Mouse (Mus musculus): ENCODE measurements around the gene Hoxd4. TPM values are rescaled to one million over a fixed set of nuclear protein-coding genes. Genes with fewer than 3 reads are reported as not detected.

The Hoxd4 gene
- polyA plus RNA-seq, 1 experiment, result 2.9 TPM

DNA sequence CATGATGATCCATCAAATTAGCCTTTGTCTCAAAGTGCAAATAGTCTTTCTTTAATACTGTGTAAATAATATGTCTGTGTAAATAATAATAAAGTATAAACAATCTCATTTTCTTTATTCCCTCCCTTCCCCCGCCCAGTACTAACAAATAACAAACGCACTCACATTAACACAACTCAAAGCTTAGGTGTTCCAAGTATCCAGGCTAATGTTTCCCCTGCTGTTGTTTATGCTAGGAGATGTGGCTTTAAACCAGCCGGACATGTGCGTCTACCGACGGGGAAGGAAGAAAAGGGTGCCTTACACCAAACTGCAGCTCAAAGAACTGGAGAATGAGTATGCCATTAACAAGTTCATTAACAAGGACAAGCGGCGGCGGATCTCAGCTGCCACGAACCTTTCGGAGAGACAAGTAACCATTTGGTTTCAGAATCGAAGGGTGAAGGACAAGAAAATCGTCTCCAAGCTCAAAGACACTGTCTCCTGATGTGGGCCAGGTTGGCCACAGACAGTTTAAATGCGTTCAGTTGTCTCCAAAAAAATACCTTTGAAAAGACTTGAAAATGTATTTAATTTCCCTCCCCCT lies 42.0 kb upstream of the Hoxd4 start:
- Histone ChIP-seq H3K27ac (ENCODE audit: control insufficient read depth, insufficient read depth, low read depth, low read length, poor library complexity) (no peak overlapping the region), H3K4me3 (replicated peaks; ENCODE audit: control insufficient read depth, low read depth, low read length) (no peak overlapping the region), H3K4me1 (ENCODE audit: control insufficient read depth, insufficient read depth, low read length) (no peaks in the 10 kb centered on the region)
- WGBS, result 5% methylated on average over 14 of the region's 14 CpGs
- TF ChIP-seq CTCF (IDR thresholded peaks at IDR 0.05; ENCODE audit: control insufficient read depth, insufficient read depth, low read length) (no peak), POLR2A (IDR thresholded peaks at IDR 0.05; ENCODE audit: borderline replicate concordance, control insufficient read depth, low read depth, low read length) (no peak)

- no peaks in the 10 kb centered on the region for H3K4me1 ChIP-seq (ENCODE audit: control insufficient read depth, insufficient read depth, low read length)
- 17% methylated on average over 3 of the region's 3 CpGs for WGBS
- no peak overlapping the region for H3K27ac ChIP-seq (ENCODE audit: control insufficient read depth, insufficient read depth, low read depth, low read length, poor library complexity)
- H3K4me3 ChIP-seq (replicated peaks; ENCODE audit: control insufficient read depth, low read depth, low read length), result no peak overlapping the region
- no peak for TF ChIP-seq POLR2A (IDR thresholded peaks at IDR 0.05; ENCODE audit: borderline replicate concordance, control insufficient read depth, low read depth, low read length)
- TF ChIP-seq CTCF (IDR thresholded peaks at IDR 0.05; ENCODE audit: control insufficient read depth, insufficient read depth, low read length), result no peak
Measured at GRCm38 (mm10) chr2:74670632-74671188, 41.0 kb upstream of the Hoxd4 start.

GRCm38 (mm10) chr2:74671847-74672246 lies 39.9 kb upstream of the Hoxd4 start:
- H3K4me3 ChIP-seq (replicated peaks; ENCODE audit: control insufficient read depth, low read depth, low read length), result no peak overlapping the region
- TF ChIP-seq CTCF (IDR thresholded peaks at IDR 0.05; ENCODE audit: control insufficient read depth, insufficient read depth, low read length) (no peak), POLR2A (IDR thresholded peaks at IDR 0.05; ENCODE audit: borderline replicate concordance, control insufficient read depth, low read depth, low read length) (no peak)
- no peaks in the 10 kb centered on the region for H3K4me1 ChIP-seq (ENCODE audit: control insufficient read depth, insufficient read depth, low read length)
- H3K27ac ChIP-seq (ENCODE audit: control insufficient read depth, insufficient read depth, low read depth, low read length, poor library complexity), result no peak overlapping the region
- 11% methylated on average over 5 of the region's 5 CpGs for WGBS

DNA sequence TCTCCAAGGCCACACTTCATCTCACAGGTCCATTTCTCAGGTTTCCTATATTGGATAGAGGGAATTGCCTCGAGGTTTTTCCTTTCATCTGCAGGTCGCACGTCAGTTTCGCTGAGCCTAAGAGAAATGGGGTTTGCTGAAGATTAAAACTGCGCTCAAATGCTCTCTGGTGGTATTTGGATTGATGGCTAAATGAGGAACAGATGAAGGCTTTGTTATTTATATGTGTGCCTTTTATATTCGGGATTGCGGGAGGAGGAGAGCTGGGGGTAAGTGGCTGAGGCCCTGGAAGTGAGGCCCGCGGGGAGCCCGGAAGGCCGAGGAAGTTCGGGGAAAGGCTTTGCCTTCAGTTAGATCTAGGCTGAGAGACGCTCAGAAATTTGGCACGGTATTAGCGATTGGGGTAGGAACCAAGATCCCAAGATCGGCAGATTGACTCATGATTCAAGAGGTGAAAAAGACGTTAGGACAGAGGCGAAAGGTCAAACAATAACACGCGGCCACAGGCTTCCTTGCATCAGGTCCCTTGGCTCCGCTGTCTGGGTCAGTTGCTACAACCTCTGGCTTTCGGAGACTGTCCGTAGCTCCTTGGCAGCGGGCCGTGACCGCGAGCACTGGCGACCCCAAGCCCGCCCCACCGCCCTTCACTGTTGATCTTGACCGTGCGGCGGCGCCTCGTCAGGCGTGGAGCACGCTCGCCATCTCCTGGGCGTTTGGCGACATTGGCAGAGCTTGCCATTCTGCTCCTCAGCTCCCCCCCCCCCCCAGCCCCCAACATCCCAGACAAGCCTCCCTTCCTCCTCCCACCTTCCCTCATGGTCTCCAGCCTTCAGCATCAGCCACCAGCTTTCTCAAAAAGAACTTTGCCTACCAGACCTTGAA lies 39.0 kb upstream of the Hoxd4 start:
- Histone ChIP-seq H3K27ac (ENCODE audit: control insufficient read depth, insufficient read depth, low read depth, low read length, poor library complexity) (no peak overlapping the region), H3K4me3 (replicated peaks; ENCODE audit: control insufficient read depth, low read depth, low read length) (peak overlapping the region; percentile 30), H3K4me1 (ENCODE audit: control insufficient read depth, insufficient read depth, low read length) (no peaks in the 10 kb centered on the region)
- TF ChIP-seq CTCF (IDR thresholded peaks at IDR 0.05; ENCODE audit: control insufficient read depth, insufficient read depth, low read length), result peak; percentile 74
- no peak for TF ChIP-seq POLR2A (IDR thresholded peaks at IDR 0.05; ENCODE audit: borderline replicate concordance, control insufficient read depth, low read depth, low read length)
- WGBS, result 3% methylated on average over 40 of the region's 40 CpGs

- no peaks in the 10 kb centered on the region for H3K4me1 ChIP-seq (ENCODE audit: control insufficient read depth, insufficient read depth, low read length)
- H3K4me3 ChIP-seq (replicated peaks; ENCODE audit: control insufficient read depth, low read depth, low read length), result no peak overlapping the region
- TF ChIP-seq POLR2A (IDR thresholded peaks at IDR 0.05; ENCODE audit: borderline replicate concordance, control insufficient read depth, low read depth, low read length), result no peak
- no peak for TF ChIP-seq CTCF (IDR thresholded peaks at IDR 0.05; ENCODE audit: control insufficient read depth, insufficient read depth, low read length)
- WGBS, result 7% methylated on average over 24 of the region's 24 CpGs
- H3K27ac ChIP-seq (ENCODE audit: control insufficient read depth, insufficient read depth, low read depth, low read length, poor library complexity), result no peak overlapping the region
Measured at GRCm38 (mm10) chr2:74673835-74674425, 37.8 kb upstream of the Hoxd4 start.

DNA sequence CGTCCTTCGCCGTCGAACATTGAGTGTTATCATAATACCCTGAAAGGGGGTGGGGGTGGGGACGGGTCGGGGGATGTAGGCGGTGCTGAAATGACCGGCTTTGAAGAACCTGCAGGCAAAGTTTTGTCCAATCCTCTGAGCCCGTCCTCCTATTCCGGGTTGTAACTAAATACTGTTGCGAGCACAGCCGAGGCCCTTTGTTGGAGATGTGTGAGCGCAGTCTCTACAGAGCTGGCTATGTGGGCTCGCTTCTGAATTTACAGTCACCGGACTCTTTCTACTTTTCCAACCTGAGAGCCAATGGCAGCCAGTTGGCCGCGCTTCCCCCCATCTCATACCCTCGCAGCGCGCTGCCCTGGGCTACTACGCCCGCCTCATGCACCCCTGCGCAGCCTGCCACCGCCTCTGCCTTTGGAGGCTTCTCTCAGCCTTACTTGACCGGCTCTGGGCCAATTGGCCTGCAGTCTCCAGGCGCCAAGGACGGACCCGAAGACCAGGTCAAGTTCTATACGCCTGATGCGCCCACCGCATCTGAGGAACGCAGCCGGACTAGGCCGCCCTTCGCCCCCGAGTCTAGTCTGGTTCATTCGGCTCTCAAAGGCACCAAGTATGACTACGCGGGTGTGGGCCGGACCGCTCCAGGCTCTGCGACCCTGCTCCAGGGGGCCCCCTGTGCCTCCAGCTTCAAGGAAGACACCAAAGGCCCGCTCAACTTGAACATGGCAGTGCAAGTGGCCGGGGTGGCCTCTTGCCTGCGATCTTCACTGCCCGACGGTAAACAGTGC lies 36.7 kb upstream of the Hoxd4 start, which contains the start of gene Hoxd12:
TSS of gene Hoxd12 (plus strand) at position 133 of the 785 bp plus-strand sequence.
- no peak within 1 kb of the TSS for H3K27ac ChIP-seq (ENCODE audit: control insufficient read depth, insufficient read depth, low read depth, low read length, poor library complexity)
- WGBS, result 10% methylated on average over 47 of the region's 47 CpGs
- H3K4me3 ChIP-seq (replicated peaks; ENCODE audit: control insufficient read depth, low read depth, low read length), result no peak within 1 kb of the TSS
- TF ChIP-seq CTCF (IDR thresholded peaks at IDR 0.05; ENCODE audit: control insufficient read depth, insufficient read depth, low read length), result no peak
- no peak for TF ChIP-seq POLR2A (IDR thresholded peaks at IDR 0.05; ENCODE audit: borderline replicate concordance, control insufficient read depth, low read depth, low read length)
- H3K4me1 ChIP-seq (ENCODE audit: control insufficient read depth, insufficient read depth, low read length), result no peaks in the 10 kb centered on the region

DNA sequence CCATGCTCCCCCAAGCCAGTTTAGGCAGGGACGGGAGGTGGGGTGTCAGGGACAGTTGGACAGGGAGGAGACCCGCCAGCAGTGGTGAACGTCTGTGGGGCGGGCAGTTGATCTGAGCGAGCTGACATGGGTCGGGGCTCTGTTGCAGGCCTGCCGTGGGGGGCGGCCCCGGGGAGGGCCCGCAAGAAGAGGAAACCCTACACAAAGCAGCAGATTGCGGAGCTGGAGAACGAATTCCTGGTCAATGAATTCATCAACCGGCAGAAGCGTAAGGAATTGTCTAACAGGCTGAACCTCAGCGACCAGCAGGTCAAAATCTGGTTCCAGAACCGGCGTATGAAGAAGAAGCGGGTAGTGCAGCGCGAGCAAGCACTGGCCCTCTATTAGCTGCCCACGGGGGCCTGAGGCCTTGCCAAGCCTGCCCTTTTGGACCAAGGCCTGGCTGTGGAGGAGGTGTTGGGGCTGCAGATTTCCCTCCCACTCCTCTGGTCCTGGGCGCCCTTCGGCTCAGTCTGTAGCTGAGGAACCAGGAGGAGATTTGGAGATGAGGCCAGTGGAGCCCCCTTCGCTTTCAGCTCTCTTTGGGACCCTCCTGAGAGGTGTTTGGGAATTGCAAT lies 36.0 kb upstream of the Hoxd4 start:
- no peaks in the 10 kb centered on the region for H3K4me1 ChIP-seq (ENCODE audit: control insufficient read depth, insufficient read depth, low read length)
- no peak overlapping the region for H3K4me3 ChIP-seq (replicated peaks; ENCODE audit: control insufficient read depth, low read depth, low read length)
- TF ChIP-seq POLR2A (IDR thresholded peaks at IDR 0.05; ENCODE audit: borderline replicate concordance, control insufficient read depth, low read depth, low read length) (no peak), CTCF (IDR thresholded peaks at IDR 0.05; ENCODE audit: control insufficient read depth, insufficient read depth, low read length) (no peak)
- H3K27ac ChIP-seq (ENCODE audit: control insufficient read depth, insufficient read depth, low read depth, low read length, poor library complexity), result no peak overlapping the region
- 14% methylated on average over 24 of the region's 24 CpGs for WGBS
